Mouse (Mus musculus) liver, embryonic 15.5 days (tissue): ENCODE measurements at regions not wholly inside any gene's neighbourhood (a gene's known extent, or its start where the extent isn't known, plus 50 kb on each side); places are given as distances from the start of the nearest gene placed in this dataset.

ENCODE experiments used
- ATAC-seq: fragments of 200-750 bp; cut with Nextera tagmentation; 2 replicates; pipeline ENCODE4 v1.8.0; 2017; ENCODE audit warnings: moderate number of reproducible peaks, mild to moderate bottlenecking, moderate library complexity; ENCODE audit not compliant: insufficient read depth
- H3K27ac ChIP-seq: fragments of 300-500 bp; sonication (generic); replicated peaks from 2 replicates; pipeline ENCODE4 v1.5.1; 2015; ENCODE audit warnings: mild to moderate bottlenecking, inconsistent platforms
- H3K27me3 ChIP-seq: fragments of 300-500 bp; sonication (generic); 2 replicates; pipeline ENCODE4 v1.6.1; 2015; ENCODE audit warnings: mild to moderate bottlenecking, inconsistent platforms
- H3K36me3 ChIP-seq: fragments of 300-500 bp; sonication (generic); replicated peaks from 2 replicates; pipeline ENCODE4 v1.6.1; 2015; ENCODE audit warnings: moderate library complexity, mild to moderate bottlenecking, inconsistent platforms
- H3K4me1 ChIP-seq: fragments of 300-500 bp; sonication (generic); replicated peaks from 2 replicates; pipeline ENCODE4 v1.6.1; 2015; ENCODE audit warnings: inconsistent platforms
- H3K4me2 ChIP-seq: fragments of 300-500 bp; sonication (generic); 2 replicates; pipeline ENCODE4 v1.6.1; 2015; ENCODE audit warnings: moderate library complexity, mild to moderate bottlenecking, inconsistent platforms
- H3K4me3 ChIP-seq: fragments of 300-500 bp; sonication (generic); replicated peaks from 2 replicates; pipeline ENCODE4 v1.5.1; 2015; ENCODE audit warnings: mild to moderate bottlenecking, inconsistent platforms
- H3K9ac ChIP-seq: fragments of 300-500 bp; sonication (generic); 2 replicates; pipeline ENCODE4 v1.6.1; 2015; ENCODE audit warnings: moderate library complexity, mild to moderate bottlenecking, inconsistent platforms
- H3K9me3 ChIP-seq: fragments of 300-500 bp; sonication (generic); replicated peaks from 2 replicates; pipeline ENCODE4 v1.6.1; 2016; ENCODE audit warnings: inconsistent platforms
- WGBS: fragments of 180-500 bp; shearing (Covaris S2); methylation state at CpG from one replicate; pipeline ENCODE4 v1.1.7; 2015; ENCODE audit warnings: mixed read lengths; ENCODE audit not compliant: insufficient replicate concordance; 5-methylcytosine and 5-hydroxymethylcytosine counted together

DNA sequence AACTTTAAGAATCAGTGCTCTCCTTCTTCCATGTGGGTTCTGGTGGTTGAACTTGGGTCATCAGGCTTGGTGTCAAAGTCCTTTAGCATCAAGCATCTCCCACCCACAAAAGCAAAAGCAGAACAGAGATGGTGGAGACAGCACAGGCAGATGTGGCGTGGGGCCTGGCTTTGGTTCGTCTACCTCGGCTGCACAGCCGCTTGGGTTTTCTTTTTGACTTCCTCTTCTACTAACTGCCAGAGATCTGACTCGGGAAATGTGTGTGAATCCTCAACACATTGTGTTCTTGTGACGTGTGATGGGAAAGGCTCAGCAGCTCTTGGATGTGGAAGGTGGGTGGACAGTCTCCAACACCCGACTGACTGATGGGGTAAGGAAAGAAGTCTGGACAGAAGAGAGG is 127.8 kb upstream of the Sesn3 start:
- 21% methylated on average over 7 of the region's 7 CpGs for WGBS

GRCm38 (mm10) chr9:14147731-14148130 is 127.1 kb upstream of the Sesn3 start:
- no peaks in the 10 kb centered on the region for H3K27me3 ChIP-seq
- no peaks in the 10 kb centered on the region for H3K36me3 ChIP-seq
- no peak overlapping the region for H3K4me3 ChIP-seq
- no peak overlapping the region for H3K9ac ChIP-seq
- no peaks in the 10 kb centered on the region for H3K4me1 ChIP-seq
- no peak for ATAC-seq
- H3K27ac ChIP-seq = no peak overlapping the region
- no peaks in the 10 kb centered on the region for H3K9me3 ChIP-seq
- 50% methylated on average over 4 of the region's 4 CpGs for WGBS
- no peak overlapping the region for H3K4me2 ChIP-seq

More for the DNA sequence above, 127.8 kb upstream of the Sesn3 start:
- Histone ChIP-seq H3K9ac (no peak overlapping the region), H3K9me3 (no peaks in the 10 kb centered on the region), H3K4me3 (no peak overlapping the region), H3K27me3 (no peaks in the 10 kb centered on the region), H3K36me3 (no peaks in the 10 kb centered on the region), H3K27ac (no peak overlapping the region), H3K4me2 (no peak overlapping the region), H3K4me1 (no peaks in the 10 kb centered on the region)
- no peak for ATAC-seq

DNA sequence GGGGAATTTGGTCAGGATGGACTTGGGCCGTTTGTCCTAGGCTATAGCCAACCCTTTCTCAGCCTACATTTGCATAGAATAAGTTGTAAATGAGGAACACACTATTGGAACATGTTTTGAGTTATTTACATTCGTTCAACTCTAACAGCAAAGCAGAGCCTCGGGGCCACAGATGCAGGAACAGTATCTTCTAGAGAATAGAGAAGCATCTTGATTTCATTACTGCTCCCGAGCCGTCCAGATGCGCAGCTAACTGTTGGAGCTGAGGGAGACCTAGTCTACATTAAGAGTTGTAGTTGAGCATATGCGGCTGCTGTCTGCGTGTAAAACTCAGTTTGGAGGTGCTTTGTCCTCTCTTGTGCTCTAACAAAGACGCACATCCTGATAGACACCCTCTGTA is 124.6 kb upstream of the Sesn3 start:
- no peak overlapping the region for H3K9ac ChIP-seq
- WGBS = 60% methylated on average over 9 of the region's 9 CpGs
- no peaks in the 10 kb centered on the region for H3K4me1 ChIP-seq
- ATAC-seq = no peak
- H3K9me3 ChIP-seq = no peaks in the 10 kb centered on the region
- no peak overlapping the region for H3K4me2 ChIP-seq
- H3K27me3 ChIP-seq = no peaks in the 10 kb centered on the region
- H3K27ac ChIP-seq = no peak overlapping the region
- H3K36me3 ChIP-seq = no peaks in the 10 kb centered on the region
- no peak overlapping the region for H3K4me3 ChIP-seq

DNA sequence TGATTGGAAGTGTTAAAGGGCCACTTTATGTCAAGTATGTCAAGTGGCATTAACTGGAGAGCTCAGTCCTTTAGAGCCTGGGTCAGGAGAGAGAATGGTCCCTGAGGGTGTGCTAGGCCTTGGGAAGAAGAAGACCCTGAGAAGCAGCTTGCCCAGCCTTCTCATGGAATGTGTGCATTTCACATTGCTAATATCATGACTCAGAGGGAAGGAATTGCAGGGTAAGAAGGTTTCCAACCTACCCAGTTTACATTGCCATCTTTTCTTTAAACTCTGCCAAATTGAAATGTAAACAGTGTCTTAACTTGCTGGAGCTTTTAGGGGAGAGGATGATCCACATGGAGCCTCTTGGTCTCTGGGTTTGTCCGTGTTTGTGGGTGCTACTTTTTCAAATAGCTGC is 117.9 kb upstream of the Sesn3 start:
- Histone ChIP-seq H3K36me3 (no peaks in the 10 kb centered on the region), H3K4me1 (no peaks in the 10 kb centered on the region), H3K27me3 (no peaks in the 10 kb centered on the region), H3K4me2 (no peak overlapping the region), H3K27ac (no peak overlapping the region), H3K9me3 (no peaks in the 10 kb centered on the region), H3K9ac (no peak overlapping the region), H3K4me3 (no peak overlapping the region)
- no peak for ATAC-seq
- 45% methylated on average over 1 of the region's 1 CpGs for whole genome bisulfite sequencing

- Histone ChIP-seq H3K9me3 (no peaks in the 10 kb centered on the region), H3K4me3 (no peak overlapping the region), H3K27ac (no peak overlapping the region), H3K9ac (no peak overlapping the region), H3K27me3 (no peaks in the 10 kb centered on the region), H3K36me3 (no peaks in the 10 kb centered on the region), H3K4me1 (no peaks in the 10 kb centered on the region), H3K4me2 (no peak overlapping the region)
- 50% methylated on average over 9 of the region's 9 CpGs for WGBS
- no peak for ATAC-seq
Measured at GRCm38 (mm10) chr9:14158096-14158837, 116.6 kb upstream of the Sesn3 start.

- WGBS = 52% methylated on average over 1 of the region's 1 CpGs
- H3K36me3 ChIP-seq = no peaks in the 10 kb centered on the region
- H3K27ac ChIP-seq = no peak overlapping the region
- H3K9me3 ChIP-seq = no peaks in the 10 kb centered on the region
- H3K9ac ChIP-seq = no peak overlapping the region
- H3K4me1 ChIP-seq = no peaks in the 10 kb centered on the region
- H3K27me3 ChIP-seq = no peaks in the 10 kb centered on the region
- ATAC-seq = no peak
- no peak overlapping the region for H3K4me3 ChIP-seq
- no peak overlapping the region for H3K4me2 ChIP-seq
Measured at GRCm38 (mm10) chr9:14160207-14160606, 114.7 kb upstream of the Sesn3 start.

DNA sequence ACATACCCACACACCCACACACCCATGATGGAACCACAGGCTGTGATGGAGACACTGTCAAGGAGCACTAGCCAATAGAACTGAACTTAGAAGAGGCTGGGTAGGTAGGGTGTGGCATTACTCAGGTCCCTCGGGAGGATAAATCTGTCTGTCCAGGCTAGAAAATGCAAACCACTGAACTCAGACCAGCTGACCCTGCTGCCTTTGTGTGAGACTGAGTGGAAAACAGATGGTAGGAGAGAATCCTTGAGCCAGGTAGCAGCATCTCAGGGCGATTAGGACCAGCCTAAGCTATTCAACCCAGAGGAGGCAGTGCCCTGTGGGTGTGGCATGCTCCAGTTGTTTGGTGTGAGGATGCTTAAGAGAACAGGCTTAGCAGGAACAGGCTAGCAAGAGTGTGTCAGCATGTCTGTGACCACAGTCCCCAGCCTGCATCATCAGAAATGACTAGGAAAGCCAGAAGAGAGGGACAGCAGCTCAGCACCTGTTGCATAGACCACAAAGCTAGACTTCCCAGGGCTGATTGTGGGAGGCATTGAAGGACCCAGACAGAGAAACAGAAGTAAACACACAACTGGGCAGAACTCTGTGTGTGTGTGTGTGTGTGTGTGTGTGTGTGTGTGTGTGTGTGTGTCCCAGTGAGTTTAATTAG is 103.2 kb upstream of the Sesn3 start:
- H3K27ac ChIP-seq = no peak overlapping the region
- H3K36me3 ChIP-seq = no peaks in the 10 kb centered on the region
- WGBS = 36% methylated on average over 2 of the region's 2 CpGs
- H3K4me2 ChIP-seq = no peak overlapping the region
- no peaks in the 10 kb centered on the region for H3K27me3 ChIP-seq
- ATAC-seq = no peak
- H3K9me3 ChIP-seq = no peaks in the 10 kb centered on the region
- no peak overlapping the region for H3K9ac ChIP-seq
- H3K4me1 ChIP-seq = peaks cover 11% of the 10 kb centered on the region; the same call in 1 of the 2 replicates
- no peak overlapping the region for H3K4me3 ChIP-seq

DNA sequence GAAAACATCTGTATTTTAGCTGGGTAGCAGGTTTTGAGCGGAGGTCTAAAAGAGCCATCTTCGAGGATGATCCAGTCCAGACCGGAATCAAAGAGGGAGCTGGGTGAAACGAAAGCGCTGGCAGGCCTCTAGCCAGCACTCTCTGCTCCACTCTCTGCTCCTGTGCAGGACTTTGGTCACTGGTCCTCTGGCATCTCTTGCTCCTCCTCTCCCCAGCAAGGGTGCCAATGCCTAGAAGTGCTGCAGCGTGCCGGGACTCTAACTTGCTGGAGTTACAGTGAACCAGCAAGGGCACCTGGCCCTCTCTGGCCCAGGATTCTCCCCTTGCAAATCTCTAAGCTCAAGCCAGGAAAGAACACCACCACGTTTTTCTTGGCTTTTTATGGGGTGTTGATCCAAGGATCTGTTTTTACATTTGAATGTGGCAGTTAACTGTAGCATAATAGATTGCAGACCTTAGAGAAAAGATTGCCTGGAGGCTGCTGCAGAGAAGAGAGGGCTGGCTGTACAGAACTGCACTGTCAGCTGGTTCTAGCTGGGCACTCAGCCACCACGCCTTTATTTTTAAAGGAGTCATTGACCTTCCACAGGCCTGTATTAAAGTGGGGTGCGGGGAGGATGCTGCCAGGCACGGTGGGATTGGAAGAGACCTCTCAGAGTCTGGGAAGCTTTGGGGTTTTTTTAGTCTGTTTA is 101.1 kb upstream of the Sesn3 start:
- Histone ChIP-seq H3K4me1 (peaks cover 11% of the 10 kb centered on the region; the same call in 1 of the 2 replicates), H3K4me3 (no peak overlapping the region), H3K4me2 (no peak overlapping the region), H3K9ac (no peak overlapping the region), H3K9me3 (no peaks in the 10 kb centered on the region), H3K27me3 (no peaks in the 10 kb centered on the region), H3K27ac (no peak overlapping the region), H3K36me3 (no peaks in the 10 kb centered on the region)
- no peak for ATAC-seq
- 36% methylated on average over 11 of the region's 11 CpGs for WGBS

DNA sequence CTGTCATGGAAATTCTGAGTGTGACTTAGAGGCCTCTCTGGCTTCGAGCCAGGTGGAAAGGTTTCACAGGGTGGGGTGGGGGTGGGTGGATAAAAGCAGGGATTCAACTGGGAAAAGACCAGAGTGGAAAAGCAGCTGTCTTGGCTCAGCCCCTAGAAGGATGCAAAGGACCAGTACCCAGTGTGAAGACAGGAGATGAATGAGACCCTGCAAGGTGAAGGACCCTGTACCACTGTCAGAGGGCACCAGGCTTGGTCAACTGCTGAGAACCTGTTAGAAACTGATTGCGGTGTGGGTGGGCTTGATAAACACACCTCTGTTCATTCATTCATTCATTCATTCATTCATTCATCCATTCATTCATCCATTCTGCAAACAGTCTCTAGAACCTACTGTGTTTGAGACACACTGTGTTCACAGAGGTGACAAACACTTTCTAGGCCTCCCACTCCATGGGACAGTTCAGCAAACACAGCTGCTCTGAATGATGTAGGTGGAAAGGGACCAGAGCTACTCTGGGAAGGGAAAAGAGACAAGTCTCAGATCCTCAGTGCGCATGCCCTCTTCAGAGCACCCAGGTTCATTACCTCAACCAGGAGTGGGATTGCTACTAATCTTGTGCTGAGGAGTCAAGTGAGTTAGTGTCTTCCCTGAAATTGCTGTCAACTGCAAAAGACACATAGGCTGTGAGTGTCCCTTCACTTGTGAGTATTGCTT is 100.4 kb upstream of the Sesn3 start:
- ATAC-seq = no peak
- Histone ChIP-seq H3K9me3 (no peaks in the 10 kb centered on the region), H3K27ac (no peak overlapping the region), H3K36me3 (no peaks in the 10 kb centered on the region), H3K4me3 (no peak overlapping the region), H3K9ac (no peak overlapping the region), H3K27me3 (no peaks in the 10 kb centered on the region), H3K4me1 (peaks cover 11% of the 10 kb centered on the region; the same call in 1 of the 2 replicates), H3K4me2 (no peak overlapping the region)
- WGBS = 64% methylated on average over 3 of the region's 3 CpGs

GRCm38 (mm10) chr9:14175041-14175881 is 99.6 kb upstream of the Sesn3 start:
- peaks cover 11% of the 10 kb centered on the region; the same call in 1 of the 2 replicates for H3K4me1 ChIP-seq
- H3K4me3 ChIP-seq = no peak overlapping the region
- WGBS = 41% methylated on average over 11 of the region's 11 CpGs
- no peaks in the 10 kb centered on the region for H3K36me3 ChIP-seq
- no peak overlapping the region for H3K4me2 ChIP-seq
- H3K9me3 ChIP-seq = no peaks in the 10 kb centered on the region
- ATAC-seq = no peak
- H3K9ac ChIP-seq = no peak overlapping the region
- no peak overlapping the region for H3K27ac ChIP-seq
- H3K27me3 ChIP-seq = no peaks in the 10 kb centered on the region
